Mouse (Mus musculus): ENCODE results near the gene Rph3al. TPM values are rescaled to one million over a fixed set of nuclear protein-coding genes. Genes with fewer than 3 reads are reported as not detected.

Rph3al gene
- polyA plus RNA-seq, 1 experiment from 2014 or later: 2.6 TPM

DNA sequence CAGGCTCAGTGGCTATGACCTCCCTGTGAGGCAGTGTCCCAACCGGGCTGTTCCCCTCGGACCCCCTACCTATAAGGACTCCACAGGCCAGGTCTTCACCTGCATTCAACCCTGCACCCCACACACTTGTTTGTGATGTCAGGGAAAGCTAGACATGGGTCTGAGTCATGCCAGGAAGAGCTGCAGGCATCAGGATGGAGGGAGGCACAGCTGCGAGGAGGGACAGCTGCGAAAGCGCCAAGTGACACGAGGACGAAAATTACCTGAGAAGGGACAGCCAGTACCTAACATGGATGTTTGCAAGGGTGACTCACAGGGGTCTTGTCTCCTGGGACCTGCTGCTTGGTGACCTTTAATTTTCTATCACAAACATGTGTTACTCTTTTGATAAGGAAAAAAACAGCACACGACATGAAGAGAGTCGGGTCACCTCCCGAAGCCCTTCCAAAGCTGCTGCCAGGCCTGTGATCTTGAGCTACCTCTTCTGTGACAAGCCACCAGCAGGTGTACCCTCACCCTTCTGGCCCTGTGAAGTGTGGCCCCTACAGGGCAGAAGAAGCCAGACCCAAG lies 85.1 kb downstream of the Rph3al start:
- ATAC-seq (ENCODE audit: low FRiP score, low read depth): no peak
- Histone ChIP-seq H3K27me3 (no peaks in the 10 kb centered on the region), H3K9me3 (no peaks in the 10 kb centered on the region), H3K27ac (no peak overlapping the region), H3K36me3 (no peaks in the 10 kb centered on the region), H3K4me1 (0 out of 2 replicates have a peak, but pooled peaks cover 4% of the 10 kb centered on the region), H3K4me2 (replicated peaks) (no peak overlapping the region), H3K4me3 (no peak overlapping the region), H3K9ac (no peak overlapping the region)
- WGBS: 79% methylated on average over 10 of the region's 10 CpGs

- no peaks in the 10 kb centered on the region for H3K36me3 ChIP-seq
- no peak for ATAC-seq (ENCODE audit: low FRiP score, low read depth)
Observed at GRCm38 (mm10) chr11:75852485-75852884, 85.7 kb downstream of the Rph3al start.

DNA sequence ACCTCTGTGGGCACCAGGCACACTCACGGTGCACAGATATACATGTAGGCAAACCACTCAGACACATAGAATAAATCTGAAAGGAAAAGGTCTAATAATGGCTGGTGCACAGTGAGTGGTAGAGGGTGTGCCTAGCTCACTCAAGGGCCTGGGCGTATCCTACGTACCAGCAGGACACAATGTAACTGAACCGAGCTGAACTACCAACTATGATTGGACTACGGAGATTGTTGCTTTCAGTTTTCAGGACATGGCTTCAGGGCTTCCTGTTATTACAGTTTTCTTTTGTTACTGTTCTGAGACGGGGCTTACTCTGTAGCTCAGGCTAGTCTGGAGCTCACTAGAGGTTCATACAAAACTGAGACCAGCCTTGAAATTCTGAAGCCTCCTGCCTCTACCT lies 88.7 kb downstream of the Rph3al start:
- no peaks in the 10 kb centered on the region for H3K27me3 ChIP-seq
- no peak overlapping the region for H3K4me2 ChIP-seq (replicated peaks)
- no peaks in the 10 kb centered on the region for H3K36me3 ChIP-seq
- no peak for ATAC-seq (ENCODE audit: low FRiP score, low read depth)
- 85% methylated on average over 6 of the region's 6 CpGs for WGBS
- H3K9ac ChIP-seq: no peak overlapping the region
- H3K27ac ChIP-seq: no peak overlapping the region
- no peak overlapping the region for H3K4me3 ChIP-seq
- no peaks in the 10 kb centered on the region for H3K9me3 ChIP-seq
- peaks cover 8% of the 10 kb centered on the region; the same call in 1 of the 2 replicates for H3K4me1 ChIP-seq

More at GRCm38 (mm10) chr11:75852485-75852884, 85.7 kb downstream of the Rph3al start:
- Histone ChIP-seq H3K4me2 (replicated peaks) (no peak overlapping the region), H3K9me3 (no peaks in the 10 kb centered on the region), H3K4me3 (no peak overlapping the region), H3K27ac (no peak overlapping the region), H3K9ac (no peak overlapping the region), H3K27me3 (no peaks in the 10 kb centered on the region), H3K4me1 (0 out of 2 replicates have a peak, but pooled peaks cover 4% of the 10 kb centered on the region)
- 54% methylated on average over 2 of the region's 2 CpGs for WGBS

DNA sequence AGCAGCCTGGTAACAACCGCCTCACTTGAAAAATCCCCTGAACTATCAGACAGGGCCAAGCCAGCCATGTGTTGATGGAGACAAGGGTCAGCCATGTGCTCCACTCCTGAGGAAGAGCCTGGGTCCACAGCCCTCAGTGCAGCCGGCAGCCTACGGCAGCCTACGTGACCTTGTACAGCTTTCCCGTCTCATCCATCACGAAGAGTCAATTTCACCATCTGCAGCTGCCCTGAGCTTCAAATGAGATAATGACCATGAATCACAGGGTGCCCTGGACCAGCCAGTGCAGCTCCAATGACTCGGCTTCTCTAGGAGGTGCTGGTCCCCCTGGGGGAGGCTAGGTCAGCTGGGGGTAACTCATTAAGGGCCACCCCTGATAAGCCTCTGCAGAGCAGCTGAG lies 91.6 kb downstream of the Rph3al start:
- Histone ChIP-seq H3K36me3 (no peaks in the 10 kb centered on the region), H3K9me3 (no peaks in the 10 kb centered on the region), H3K4me2 (replicated peaks) (no peak overlapping the region), H3K27ac (no peak overlapping the region), H3K9ac (no peak overlapping the region), H3K27me3 (no peaks in the 10 kb centered on the region), H3K4me3 (no peak overlapping the region), H3K4me1 (peaks cover 12% of the 10 kb centered on the region)
- no peak for ATAC-seq (ENCODE audit: low FRiP score, low read depth)
- 57% methylated on average over 7 of the region's 7 CpGs for WGBS

GRCm38 (mm10) chr11:75845675-75846074 lies 92.6 kb downstream of the Rph3al start:
- H3K27me3 ChIP-seq: no peaks in the 10 kb centered on the region
- ATAC-seq (ENCODE audit: low FRiP score, low read depth): no peak
- H3K36me3 ChIP-seq: no peaks in the 10 kb centered on the region
- no peak overlapping the region for H3K4me3 ChIP-seq
- H3K4me1 ChIP-seq: peaks cover 12% of the 10 kb centered on the region
- H3K9ac ChIP-seq: no peak overlapping the region
- no peak overlapping the region for H3K27ac ChIP-seq
- H3K9me3 ChIP-seq: no peaks in the 10 kb centered on the region
- no peak overlapping the region for H3K4me2 ChIP-seq (replicated peaks)
- 23% methylated on average over 7 of the region's 7 CpGs for WGBS

DNA sequence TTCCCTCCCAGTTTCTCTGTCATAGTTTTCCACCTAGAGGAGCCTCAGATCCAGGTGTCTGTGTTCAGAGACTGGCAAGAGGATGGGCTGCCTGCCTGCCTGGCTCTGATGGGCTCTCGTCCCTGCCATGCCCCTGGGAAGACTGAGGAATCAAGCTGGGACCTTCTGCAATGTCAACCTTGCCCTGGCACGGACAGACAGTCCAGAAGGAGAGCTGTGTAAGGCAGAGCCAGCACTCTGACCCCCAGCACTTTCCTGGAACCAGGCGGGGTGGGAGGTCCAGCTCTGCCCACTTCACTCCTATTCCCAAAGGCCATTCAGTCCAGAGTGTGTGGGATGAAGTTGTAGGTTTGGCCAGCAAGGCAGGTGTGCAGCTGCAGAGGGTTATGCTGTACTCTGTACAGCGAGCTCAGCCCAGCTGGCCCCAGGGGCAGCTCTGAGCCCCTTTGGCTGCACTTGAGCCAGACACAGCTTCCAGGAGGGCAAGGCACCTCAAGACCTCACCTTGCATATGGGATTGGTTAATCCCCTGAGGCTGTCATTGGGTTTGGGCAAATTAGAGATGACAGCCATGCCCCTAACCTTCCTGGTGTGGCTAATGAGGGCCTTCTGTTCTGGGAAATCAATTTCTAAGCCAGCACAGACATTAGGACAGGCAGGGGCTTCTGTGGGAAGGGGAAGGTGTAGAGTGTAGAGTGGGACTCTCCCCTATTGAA lies 95.2 kb downstream of the Rph3al start:
- Histone ChIP-seq H3K4me1 (peaks cover 18% of the 10 kb centered on the region), H3K27ac (no peak overlapping the region), H3K36me3 (no peaks in the 10 kb centered on the region), H3K9me3 (no peaks in the 10 kb centered on the region), H3K4me2 (replicated peaks) (no peak overlapping the region), H3K27me3 (no peaks in the 10 kb centered on the region), H3K9ac (no peak overlapping the region), H3K4me3 (no peak overlapping the region)
- no peak; the same call in 1 of the 2 replicates for ATAC-seq (ENCODE audit: low FRiP score, low read depth)
- WGBS: 60% methylated on average over 4 of the region's 4 CpGs

- no peaks in the 10 kb centered on the region for H3K9me3 ChIP-seq
- H3K4me2 ChIP-seq (replicated peaks): no peak overlapping the region
- WGBS: 76% methylated on average over 3 of the region's 3 CpGs
- no peak overlapping the region for H3K27ac ChIP-seq
- H3K9ac ChIP-seq: no peak overlapping the region
- no peaks in the 10 kb centered on the region for H3K27me3 ChIP-seq
- no peak for ATAC-seq (ENCODE audit: low FRiP score, low read depth)
- no peaks in the 10 kb centered on the region for H3K36me3 ChIP-seq
- peaks cover 18% of the 10 kb centered on the region for H3K4me1 ChIP-seq
- H3K4me3 ChIP-seq: no peak overlapping the region
Observed at GRCm38 (mm10) chr11:75841503-75841902, 96.7 kb downstream of the Rph3al start.

DNA sequence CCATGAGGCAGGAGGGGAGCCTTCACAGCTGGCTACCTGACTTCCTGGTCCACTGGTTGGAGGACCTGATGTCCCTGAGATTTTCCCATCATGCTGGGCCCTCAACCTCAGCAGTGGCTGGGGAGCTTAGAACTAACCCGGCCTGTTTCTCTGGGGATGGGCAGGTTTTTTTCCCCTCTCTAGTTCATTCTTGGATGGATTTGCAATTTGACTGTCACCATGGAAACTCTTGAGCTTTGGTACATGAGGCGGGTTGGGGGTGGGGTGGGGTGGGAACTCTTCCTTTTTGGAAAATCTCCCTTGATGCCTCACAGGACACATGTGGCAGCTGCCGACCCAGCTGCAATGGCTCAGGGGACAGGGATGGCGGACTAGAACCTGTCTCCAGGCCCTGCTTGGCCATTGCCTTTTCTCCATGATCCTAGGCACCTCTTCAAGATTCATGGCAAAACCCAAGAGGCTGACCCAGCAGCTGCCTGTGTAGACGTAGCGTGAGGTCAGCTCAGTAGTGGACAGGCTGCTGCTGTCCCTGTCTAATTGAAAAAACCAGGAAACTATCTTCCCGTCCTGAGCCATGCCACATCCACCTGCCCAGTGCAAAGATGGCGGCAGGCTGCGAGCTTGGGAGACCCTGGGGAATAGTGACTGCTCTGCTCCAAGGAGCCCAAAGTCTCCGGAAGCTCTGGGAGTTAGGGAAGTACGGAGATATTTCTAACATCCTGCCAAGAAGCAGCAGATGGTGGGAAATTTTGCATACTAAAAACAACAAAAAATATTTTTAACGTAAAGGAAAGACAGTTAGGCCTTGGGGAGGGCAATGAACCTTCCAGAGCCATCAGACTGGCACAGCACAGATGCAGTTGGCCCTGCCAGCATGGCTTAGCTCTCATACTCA lies 98.4 kb downstream of the Rph3al start:
- WGBS: 76% methylated on average over 12 of the region's 12 CpGs
- H3K9me3 ChIP-seq: no peaks in the 10 kb centered on the region
- no peaks in the 10 kb centered on the region for H3K36me3 ChIP-seq
- no peak for ATAC-seq (ENCODE audit: low FRiP score, low read depth)
- H3K9ac ChIP-seq: no peak overlapping the region
- H3K27me3 ChIP-seq: no peaks in the 10 kb centered on the region
- peaks cover 14% of the 10 kb centered on the region; the same call in 1 of the 2 replicates for H3K4me1 ChIP-seq
- no peak overlapping the region for H3K27ac ChIP-seq
- no peak overlapping the region for H3K4me2 ChIP-seq (replicated peaks)
- H3K4me3 ChIP-seq: no peak overlapping the region

DNA sequence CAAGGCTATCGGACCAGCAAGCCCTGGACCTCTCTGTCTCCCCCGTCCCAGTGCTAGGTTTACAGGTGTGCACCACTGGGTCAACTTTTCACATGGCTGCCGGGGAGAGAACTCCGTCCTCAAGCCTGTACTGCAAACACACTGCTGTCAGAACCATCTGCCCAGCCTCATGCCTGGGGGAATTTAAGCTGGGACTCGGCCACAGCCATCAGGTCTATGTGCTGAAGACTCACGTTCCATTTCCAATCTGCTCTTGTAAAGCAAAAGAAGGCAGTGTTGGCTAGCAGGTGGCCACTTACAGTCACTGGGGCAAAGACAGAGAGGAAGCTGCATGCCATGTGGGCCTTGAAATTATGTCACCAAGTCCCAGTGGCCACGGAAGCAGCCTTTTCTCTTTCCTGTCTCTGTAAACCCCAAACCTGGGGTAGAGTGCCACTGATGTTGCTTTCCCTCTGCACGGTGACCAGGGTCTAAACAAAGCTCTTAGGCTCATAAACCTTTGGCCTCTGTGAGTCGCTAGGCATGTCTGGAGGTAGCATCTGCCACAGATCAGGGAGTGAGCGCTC lies 99.3 kb downstream of the Rph3al start:
- no peak overlapping the region for H3K4me3 ChIP-seq
- no peak overlapping the region for H3K9ac ChIP-seq
- no peaks in the 10 kb centered on the region for H3K36me3 ChIP-seq
- 60% methylated on average over 10 of the region's 10 CpGs for WGBS
- ATAC-seq (ENCODE audit: low FRiP score, low read depth): no peak
- peaks cover 14% of the 10 kb centered on the region; the same call in 1 of the 2 replicates for H3K4me1 ChIP-seq
- H3K27ac ChIP-seq: no peak overlapping the region
- H3K4me2 ChIP-seq (replicated peaks): no peak overlapping the region
- no peaks in the 10 kb centered on the region for H3K27me3 ChIP-seq
- no peaks in the 10 kb centered on the region for H3K9me3 ChIP-seq

- no peak overlapping the region for H3K4me2 ChIP-seq (replicated peaks)
- H3K4me1 ChIP-seq: 0 out of 2 replicates have a peak, but pooled peaks cover 5% of the 10 kb centered on the region
- H3K9me3 ChIP-seq: no peaks in the 10 kb centered on the region
- no peak overlapping the region for H3K27ac ChIP-seq
- 59% methylated on average over 11 of the region's 11 CpGs for WGBS
- H3K4me3 ChIP-seq: no peak overlapping the region
- no peak overlapping the region for H3K9ac ChIP-seq
- no peaks in the 10 kb centered on the region for H3K36me3 ChIP-seq
- no peaks in the 10 kb centered on the region for H3K27me3 ChIP-seq
- no peak for ATAC-seq (ENCODE audit: low FRiP score, low read depth)
Observed at GRCm38 (mm10) chr11:75836240-75836610, 102.0 kb downstream of the Rph3al start.

DNA sequence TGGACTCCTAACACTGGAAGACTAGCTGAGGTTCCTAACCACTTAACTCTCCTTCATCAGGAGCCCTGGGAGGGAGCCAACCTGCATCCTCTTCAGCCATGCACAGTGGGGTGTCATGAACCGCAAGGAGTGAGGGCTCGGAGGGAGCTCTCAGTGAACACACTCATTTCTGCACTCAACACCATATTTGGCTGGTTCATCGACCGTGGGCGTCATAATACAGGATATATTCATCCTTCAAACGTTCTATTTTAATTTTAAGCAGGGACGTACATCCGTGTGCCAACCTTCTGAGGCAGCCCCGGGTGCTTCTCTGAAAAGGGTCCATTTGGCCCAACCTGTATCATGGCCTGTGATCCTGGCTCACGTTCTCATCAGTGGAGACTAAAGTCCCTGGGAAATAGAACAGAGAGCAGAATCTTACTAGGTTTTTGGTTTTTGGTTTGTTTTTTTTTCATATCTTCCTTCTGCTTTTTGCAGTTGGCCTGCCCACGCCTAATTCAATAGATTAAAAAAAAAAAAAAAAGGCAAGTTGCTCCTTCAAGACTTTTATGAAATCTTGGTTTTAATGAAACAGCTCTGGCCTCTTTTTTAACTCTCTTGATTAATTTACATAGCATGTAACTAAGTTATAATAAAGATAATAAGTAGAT lies 102.5 kb downstream of the Rph3al start:
- H3K27ac ChIP-seq: no peak overlapping the region
- no peaks in the 10 kb centered on the region for H3K27me3 ChIP-seq
- no peaks in the 10 kb centered on the region for H3K36me3 ChIP-seq
- WGBS: 79% methylated on average over 11 of the region's 11 CpGs
- 0 out of 2 replicates have a peak, but pooled peaks cover 5% of the 10 kb centered on the region for H3K4me1 ChIP-seq
- H3K9ac ChIP-seq: no peak overlapping the region
- no peak for ATAC-seq (ENCODE audit: low FRiP score, low read depth)
- no peaks in the 10 kb centered on the region for H3K9me3 ChIP-seq
- no peak overlapping the region for H3K4me3 ChIP-seq
- no peak overlapping the region for H3K4me2 ChIP-seq (replicated peaks)

Data from limb, embryonic 13.5 days (tissue).